Mouse (Mus musculus): ENCODE measurements around the gene Wbp2. TPM values are rescaled to one million over a fixed set of nuclear protein-coding genes. Genes with fewer than 3 reads are reported as not detected.
A peak's percentile ranks its signal among the peaks of the same experiment; 100 is the strongest.

Wbp2 gene
- total RNA-seq, 2 experiments from 2014 or later: 387 to 414 TPM

DNA sequence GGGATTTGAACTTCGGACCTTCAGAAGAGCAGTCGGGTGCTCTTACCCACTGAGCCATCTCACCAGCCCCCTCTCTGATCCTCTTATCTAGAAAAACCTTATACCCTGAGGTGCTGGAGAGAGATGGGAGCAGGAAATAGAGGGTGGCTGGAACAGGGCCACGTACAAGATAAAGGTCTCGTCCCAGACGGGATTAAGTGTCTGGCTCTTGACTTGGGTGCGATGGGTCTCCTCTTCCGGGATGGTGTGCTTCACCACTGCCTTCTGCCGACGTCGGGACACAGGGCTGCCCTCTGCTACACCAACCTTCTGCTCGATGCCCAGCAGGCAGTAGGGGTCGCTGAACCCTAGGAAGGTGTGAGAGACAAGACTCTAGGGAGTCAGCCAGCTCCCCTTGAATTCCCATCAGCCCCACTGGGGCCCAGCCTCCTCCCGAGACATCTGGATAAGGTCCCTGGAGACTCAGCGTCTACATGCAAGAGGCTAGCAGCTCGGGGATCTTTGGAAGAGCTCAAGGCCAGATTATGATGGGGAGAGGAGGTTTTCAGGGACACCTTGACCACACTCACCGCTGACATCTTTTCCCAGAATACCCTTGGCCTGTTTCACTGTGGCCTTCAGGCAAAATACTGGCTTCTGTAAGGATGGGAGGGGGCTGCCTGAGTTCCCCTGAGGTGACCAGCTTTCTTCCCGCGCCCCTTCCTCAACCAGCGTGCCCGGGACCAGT lies 11.1 kb downstream of the Wbp2 start:
- Histone ChIP-seq H3K4me3 (no peak overlapping the region), H3K27ac (no peak overlapping the region)
- TF ChIP-seq CTCF (IDR thresholded peaks at IDR 0.05): no peak
- intact Hi-C loops (cut with DNase I): no loop called here
- DNase-seq (ENCODE audit: extremely low spot score in 1 of 2, low spot score in 2 of 2): no peak

DNA sequence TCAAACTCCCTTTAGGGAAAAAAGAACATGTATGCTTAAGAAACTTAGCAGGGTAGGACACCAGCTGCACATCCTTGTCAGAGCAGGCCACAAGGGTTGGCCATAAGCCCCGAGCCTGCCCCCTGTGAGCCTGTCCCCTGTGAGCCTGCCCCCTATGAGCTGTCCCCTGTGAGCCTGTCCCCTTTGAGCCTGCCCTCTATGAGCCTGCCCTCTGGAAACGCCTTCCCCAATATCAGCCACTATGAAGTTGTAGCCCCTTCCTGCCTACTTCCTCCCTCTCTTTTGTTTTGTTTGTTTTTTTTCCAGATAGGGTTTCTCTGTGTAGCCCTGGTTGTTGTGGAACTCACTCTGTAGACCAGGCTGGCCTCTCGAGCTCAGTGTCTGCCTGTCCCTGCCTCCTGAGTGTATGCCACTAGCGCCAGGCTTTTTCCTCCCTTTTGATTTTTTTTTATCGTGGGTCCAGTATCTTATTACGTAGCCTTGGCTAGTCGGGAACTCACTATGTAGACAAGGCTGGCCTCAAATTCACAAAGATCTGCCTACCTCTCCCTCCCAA lies 12.3 kb downstream of the Wbp2 start:
- no peak overlapping the region for H3K4me3 ChIP-seq
- H3K27ac ChIP-seq: no peak overlapping the region
- intact Hi-C loops (cut with DNase I): no loop called here
- DNase-seq (ENCODE audit: extremely low spot score in 1 of 2, low spot score in 2 of 2): no peak
- no peak for TF ChIP-seq CTCF (IDR thresholded peaks at IDR 0.05)

DNA sequence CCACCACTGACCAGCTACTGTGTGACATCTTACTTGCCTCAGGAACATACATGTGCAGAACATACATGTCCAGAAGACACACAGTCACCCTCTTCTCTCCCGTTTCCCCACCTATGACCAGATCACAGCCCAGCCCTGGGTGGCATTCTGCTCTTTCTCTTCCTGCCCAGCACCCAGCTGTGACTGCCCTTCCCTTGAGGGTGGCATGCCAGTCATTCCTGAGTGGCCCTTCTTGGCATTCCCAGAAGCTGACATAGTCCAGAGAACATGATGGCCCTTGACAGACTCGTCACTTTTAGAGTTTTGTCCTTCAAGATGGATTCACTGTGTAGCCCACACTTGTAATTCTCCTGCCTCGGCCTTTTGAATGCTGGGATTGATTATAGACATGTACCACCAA lies 14.2 kb downstream of the Wbp2 start:
- no peak for DNase-seq (ENCODE audit: extremely low spot score in 1 of 2, low spot score in 2 of 2)
- intact Hi-C loops (cut with DNase I): no loop called here
- Histone ChIP-seq H3K4me3 (no peak overlapping the region), H3K27ac (no peak overlapping the region)
- TF ChIP-seq CTCF (IDR thresholded peaks at IDR 0.05): no peak

DNA sequence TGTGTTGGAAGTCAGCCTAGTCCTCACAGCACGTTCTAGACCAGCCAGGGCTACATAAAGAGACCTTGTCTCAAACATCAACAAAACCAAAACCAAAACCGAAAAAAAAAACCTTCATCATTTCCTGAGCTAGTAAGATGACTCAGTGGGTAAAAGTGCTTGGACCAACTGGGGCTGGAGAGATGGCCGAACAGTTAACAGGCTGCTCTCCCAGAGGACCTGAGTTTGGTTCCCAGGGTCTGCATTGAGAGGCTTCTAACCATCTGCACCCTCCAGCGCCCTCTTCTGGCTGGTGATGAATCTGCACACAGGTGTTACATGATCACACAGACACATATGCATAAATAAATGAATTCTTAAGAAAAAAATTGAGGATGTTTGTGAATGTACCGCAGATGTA lies 15.3 kb downstream of the Wbp2 start:
- intact Hi-C loops (cut with DNase I): no loop called here
- Histone ChIP-seq H3K4me3 (no peak overlapping the region), H3K27ac (no peak overlapping the region)
- no peak for DNase-seq (ENCODE audit: extremely low spot score in 1 of 2, low spot score in 2 of 2)
- TF ChIP-seq CTCF (IDR thresholded peaks at IDR 0.05): peak; percentile 35

DNA sequence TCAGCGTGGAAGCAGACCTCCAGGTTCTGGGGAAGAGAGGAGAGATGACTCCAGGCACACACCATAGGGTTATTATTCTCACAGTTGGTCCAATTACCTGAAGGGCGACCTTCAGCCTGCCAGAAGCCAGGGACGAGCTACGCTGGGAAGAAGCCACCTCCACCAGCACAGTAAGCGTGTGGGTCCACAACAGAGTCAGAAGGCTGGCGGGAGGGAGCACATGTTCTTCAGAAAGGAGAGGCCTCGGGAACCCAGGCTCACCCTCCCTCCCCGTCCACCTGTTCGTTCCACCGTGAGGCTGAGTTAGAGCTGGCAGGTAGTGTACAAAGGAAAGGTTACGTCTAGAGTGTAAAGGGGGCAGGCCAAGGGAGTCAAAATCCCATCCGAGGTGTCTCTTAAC lies 21.4 kb downstream of the Wbp2 start:
- DNase-seq (ENCODE audit: extremely low spot score in 1 of 2, low spot score in 2 of 2): no peak
- intact Hi-C loops (cut with DNase I): no loop called here
- H3K27ac ChIP-seq: no peak overlapping the region
- H3K4me3 ChIP-seq: no peak overlapping the region
- TF ChIP-seq CTCF (IDR thresholded peaks at IDR 0.05): no peak

DNA sequence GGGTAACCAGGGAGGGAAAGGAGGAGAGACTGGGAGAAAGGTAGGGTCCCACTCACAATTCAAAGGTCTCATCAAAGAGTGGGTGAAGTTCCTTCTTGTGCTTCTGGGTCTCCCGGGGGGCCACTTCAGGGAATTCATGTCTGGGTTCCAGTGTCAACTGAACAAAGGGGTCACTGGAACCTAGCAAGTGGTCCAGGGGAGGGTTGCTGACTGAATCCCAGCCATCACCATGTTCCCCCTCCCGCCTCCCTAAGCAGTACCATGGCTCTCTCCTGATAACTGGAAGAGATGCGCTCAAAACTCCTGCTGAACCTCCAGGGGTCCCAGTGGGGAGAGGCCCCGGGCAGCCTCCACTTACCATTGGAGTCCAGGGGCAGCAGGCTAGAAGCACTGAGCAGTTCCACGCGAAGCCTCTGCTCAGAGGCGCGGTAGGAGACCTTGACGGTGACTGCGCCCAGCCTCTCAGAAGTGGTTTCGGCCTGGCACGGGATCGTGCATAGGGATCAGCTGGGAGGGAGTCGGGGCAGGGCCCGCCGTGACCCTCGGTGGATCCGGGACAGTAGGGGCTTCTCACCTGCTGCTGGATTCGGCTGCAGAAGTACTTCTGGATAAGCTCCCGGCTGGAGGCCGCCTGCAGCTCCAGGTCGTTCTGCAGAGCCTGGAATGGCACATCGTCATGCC lies 22.5 kb downstream of the Wbp2 start:
- no peak for DNase-seq (ENCODE audit: extremely low spot score in 1 of 2, low spot score in 2 of 2)
- H3K4me3 ChIP-seq: no peak overlapping the region
- H3K27ac ChIP-seq: no peak overlapping the region
- intact Hi-C loops (cut with DNase I): no loop called here
- no peak for TF ChIP-seq CTCF (IDR thresholded peaks at IDR 0.05)

DNA sequence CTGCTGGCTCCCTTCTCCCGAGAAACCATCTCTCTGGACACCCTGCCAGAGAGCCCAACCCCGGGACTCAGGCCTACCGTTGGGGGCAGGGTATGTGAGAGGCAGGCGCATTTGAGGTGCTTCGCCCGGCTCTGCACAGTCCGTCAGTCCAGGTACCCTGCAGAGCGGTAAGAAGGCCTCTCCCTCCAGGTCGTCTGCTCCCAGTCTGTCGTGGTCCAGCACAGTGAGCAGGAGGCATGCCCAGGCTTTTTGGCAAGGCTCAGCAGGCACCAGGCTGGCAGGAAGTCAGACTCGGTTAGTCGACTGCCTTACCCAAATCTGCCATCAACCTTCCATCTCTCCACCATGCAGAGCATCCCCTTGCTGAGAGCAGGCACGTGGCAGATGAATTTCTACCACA lies 23.2 kb downstream of the Wbp2 start:
- DNase-seq (ENCODE audit: extremely low spot score in 1 of 2, low spot score in 2 of 2): no peak
- Histone ChIP-seq H3K27ac (no peak overlapping the region), H3K4me3 (no peak overlapping the region)
- no peak for TF ChIP-seq CTCF (IDR thresholded peaks at IDR 0.05)
- intact Hi-C loops (cut with DNase I): loop anchor here (2.0 kb wide), 1 partner anchor 15 kb away; no protein-coding TSS in a partner anchor

DNA sequence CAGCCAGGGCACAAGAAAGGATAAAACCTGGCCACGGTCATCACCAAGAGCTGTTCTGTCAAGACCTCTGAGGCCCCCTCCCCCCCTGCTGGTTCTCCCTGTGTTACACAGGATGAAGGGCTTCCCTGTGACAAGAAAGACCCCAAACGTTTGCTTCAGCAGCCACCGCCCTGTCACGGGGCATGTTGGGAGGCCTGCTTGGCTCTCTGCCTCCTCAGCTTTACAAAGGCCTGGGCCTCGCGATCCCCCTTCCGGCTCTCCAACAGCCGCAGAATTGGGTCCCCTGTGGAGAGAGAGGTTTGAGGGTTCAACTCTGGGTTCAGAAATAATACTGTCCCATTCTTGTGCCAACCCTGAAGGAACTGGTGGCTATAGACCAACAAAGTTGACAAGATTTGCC lies 24.3 kb downstream of the Wbp2 start:
- intact Hi-C loops (cut with DNase I): loop anchor here (2.0 kb wide), 1 partner anchor 16 kb away; no protein-coding TSS in a partner anchor
- TF ChIP-seq CTCF (IDR thresholded peaks at IDR 0.05): no peak
- DNase-seq (ENCODE audit: extremely low spot score in 1 of 2, low spot score in 2 of 2): no peak
- no peak overlapping the region for H3K4me3 ChIP-seq
- peak overlapping the region; percentile 79 for H3K27ac ChIP-seq

DNA sequence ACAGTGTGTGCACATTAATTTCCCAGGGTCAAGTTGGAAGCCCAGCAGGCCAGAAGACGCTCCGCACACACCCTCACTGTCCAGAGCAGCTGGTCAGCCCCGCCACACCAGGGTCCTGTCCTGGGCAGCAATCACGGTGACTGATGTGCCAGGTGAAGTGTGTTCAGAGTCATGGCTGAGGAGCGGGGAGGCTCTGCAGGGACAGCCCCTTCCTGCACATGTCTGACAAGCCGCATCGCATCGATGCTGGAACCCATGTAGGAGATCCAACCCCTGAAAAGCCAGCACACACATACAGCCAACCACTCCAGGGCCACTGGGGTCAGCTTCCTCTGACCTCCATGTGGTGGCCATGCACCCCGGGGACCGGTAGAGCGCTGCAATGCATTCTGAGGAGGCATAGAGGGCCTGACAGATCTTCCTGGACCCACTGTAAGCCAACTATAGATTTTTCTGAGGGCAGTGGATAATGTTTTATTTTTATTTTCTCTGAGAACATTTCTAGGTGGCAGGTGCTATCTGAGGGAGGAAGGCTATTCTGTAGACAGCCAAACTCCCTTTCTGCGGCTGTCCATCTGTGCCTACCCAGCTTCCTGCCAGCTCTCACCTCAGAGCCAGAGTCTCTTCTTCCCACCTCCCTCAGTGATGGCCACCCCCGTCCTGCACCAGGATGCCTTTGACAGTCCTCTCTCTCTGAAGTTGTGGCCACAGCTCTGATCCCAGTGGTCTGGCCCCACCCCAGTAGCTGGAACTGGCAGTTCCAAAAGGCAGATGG lies 25.0 kb downstream of the Wbp2 start:
- Histone ChIP-seq H3K27ac (peak overlapping the region; percentile 79), H3K4me3 (no peak overlapping the region)
- DNase-seq (ENCODE audit: extremely low spot score in 1 of 2, low spot score in 2 of 2): peak in 1 of 2 experiments; percentile 63
- no peak for TF ChIP-seq CTCF (IDR thresholded peaks at IDR 0.05)
- intact Hi-C loops (cut with DNase I): loop anchor here (2.0 kb wide), 1 partner anchor 17 kb away; no protein-coding TSS in a partner anchor

DNA sequence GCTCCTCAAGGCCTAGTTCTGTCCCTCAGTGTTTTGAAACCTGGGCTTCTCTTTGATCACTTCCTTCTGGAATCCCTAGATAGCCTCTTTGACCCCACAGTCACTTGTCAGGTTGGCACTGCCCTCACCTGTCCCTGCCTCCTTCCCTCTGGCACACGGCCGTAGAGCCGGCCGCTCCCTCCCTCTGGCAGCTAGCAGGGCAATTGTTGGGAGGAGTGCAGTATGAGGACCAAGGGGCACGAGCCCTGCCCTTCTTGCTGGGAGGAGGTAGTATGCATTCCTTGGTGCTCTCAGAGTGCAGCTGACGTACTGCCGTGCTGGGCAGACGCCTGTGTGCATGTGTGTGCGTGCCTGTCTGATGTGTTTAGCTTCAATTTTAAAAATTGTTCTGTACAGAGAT lies 26.2 kb downstream of the Wbp2 start:
- DNase-seq (ENCODE audit: extremely low spot score in 1 of 2, low spot score in 2 of 2): no peak
- H3K4me3 ChIP-seq: no peak overlapping the region
- no peak for TF ChIP-seq CTCF (IDR thresholded peaks at IDR 0.05)
- intact Hi-C loops (cut with DNase I): no loop called here
- peak overlapping the region; percentile 79 for H3K27ac ChIP-seq

DNA sequence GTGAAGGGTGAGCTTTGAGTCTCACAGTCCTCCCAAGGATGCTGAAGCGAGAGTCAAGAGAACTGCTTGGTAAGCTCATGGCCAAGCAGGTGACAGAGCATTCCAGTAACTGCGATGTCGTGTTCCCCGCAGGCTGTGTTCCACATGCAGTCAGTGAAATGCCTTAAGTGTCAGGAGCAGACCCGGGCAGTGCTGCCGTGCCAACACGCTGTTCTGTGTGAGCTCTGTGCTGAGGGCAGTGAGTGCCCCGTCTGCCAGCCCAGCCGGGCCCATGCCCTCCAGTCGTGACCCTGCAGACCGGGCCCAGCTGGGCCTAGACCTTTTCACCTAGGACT lies 27.1 kb downstream of the Wbp2 start:
- TF ChIP-seq CTCF (IDR thresholded peaks at IDR 0.05): no peak
- Histone ChIP-seq H3K4me3 (no peak overlapping the region), H3K27ac (peak overlapping the region; percentile 70)
- intact Hi-C loops (cut with DNase I): loop anchor here (2.0 kb wide), 1 partner anchor 29 kb away; the partner anchor contains the start of gene Unk
- DNase-seq (ENCODE audit: extremely low spot score in 1 of 2, low spot score in 2 of 2): no peak

All from left cerebral cortex, adult 2 months (tissue).